In the genomic region with DNA sequence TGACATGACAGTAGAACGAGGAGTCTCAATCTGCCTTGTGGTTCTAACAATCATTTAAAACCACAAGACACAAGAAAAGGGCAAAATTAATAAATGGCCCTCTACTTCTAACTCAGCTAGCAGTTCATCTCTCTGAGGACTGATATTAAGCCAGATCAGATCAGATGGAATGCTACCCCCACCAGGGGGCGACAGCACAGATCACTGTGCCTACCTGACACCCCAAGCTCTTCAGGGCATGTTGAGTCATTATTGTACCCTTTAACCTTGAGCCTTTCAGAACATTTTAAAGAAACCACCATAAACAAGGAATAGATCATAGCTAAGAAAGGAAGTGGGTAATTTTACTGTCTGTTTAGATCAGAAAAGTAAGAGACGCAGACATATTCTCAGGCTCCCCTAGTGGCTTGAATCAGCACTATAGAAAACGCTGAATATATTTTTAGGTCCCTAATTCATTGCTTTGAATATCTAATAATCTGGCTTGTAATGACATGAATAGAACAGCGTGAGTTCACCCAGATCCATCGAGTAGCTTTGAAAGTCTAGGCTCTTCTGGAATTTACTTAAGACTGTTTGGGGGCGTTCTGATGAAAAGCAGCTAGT, we compare ENCODE assay signal across 8 mouse cellular contexts.
DNase-seq lines count a peak whose midpoint lies in the region; ATAC-seq lines count a peak whose summit lies in the region.

No protein-coding gene starts in this region.

- H3K4me1 ChIP-seq in liver, embryonic 13.5 days (replicated peaks): peaks cover 11% of the 10 kb centered on the region

- peak; percentile 12 for DNase-seq in gastrocnemius, adult 18-20 months (ENCODE audit: low spot score)
- no peak for DNase-seq in gastrocnemius, postnatal 25 days
- DNase-seq in right cerebral cortex, postnatal 14 days: peak; percentile 30
- no peak for DNase-seq in right cerebral cortex, postnatal 10 days (ENCODE audit: low spot score in 2 of 2)
- peak; percentile 24 for DNase-seq in cerebellum, adult 8-10 months
- DNase-seq in liver, embryonic 13.5 days: peak; percentile 9
- DNase-seq in spleen, postnatal 4 days (ENCODE audit: low spot score in 2 of 2): peak; percentile 36 to 72
- no peak for DNase-seq in left cerebral cortex, adult 11 months (ENCODE audit: low spot score)

- no peaks in the 10 kb centered on the region for H3K27me3 ChIP-seq in liver, embryonic 13.5 days

- H3K27ac ChIP-seq in liver, embryonic 13.5 days: no peak overlapping the region

- 70% methylated on average over 7 of the region's 7 CpGs for WGBS in liver, embryonic 13.5 days (ENCODE audit: insufficient replicate concordance)

- no peak overlapping the region for H3K4me2 ChIP-seq in liver, embryonic 13.5 days

- H3K36me3 ChIP-seq in liver, embryonic 13.5 days: peaks cover 20% of the 10 kb centered on the region

- H3K4me3 ChIP-seq in liver, embryonic 13.5 days (replicated peaks): no peak overlapping the region

- ATAC-seq in liver, embryonic 13.5 days (ENCODE audit: low read depth): no peak

- no peaks in the 10 kb centered on the region for H3K9me3 ChIP-seq in liver, embryonic 13.5 days (replicated peaks)

- H3K9ac ChIP-seq in liver, embryonic 13.5 days: no peak overlapping the region

Comparison
In these comparisons a context has a peak if more than half of its experiments do, and no peak if none do; other contexts are left out.
1. DNase-seq: peak in gastrocnemius, adult 18-20 months (single experiment), right cerebral cortex, postnatal 14 days (single experiment), cerebellum, adult 8-10 months (single experiment), liver, embryonic 13.5 days (single experiment) and spleen, postnatal 4 days (2 of 2); none in gastrocnemius, postnatal 25 days (single experiment), right cerebral cortex, postnatal 10 days (0 of 2) and left cerebral cortex, adult 11 months (single experiment).